Mouse (Mus musculus) lung, postnatal 10 days (tissue): ENCODE measurements around the gene Fam19a5.

Experiments
- DNase-seq: peaks from one replicate; pipeline ENCODE4 v3.0.0; 2021

Fam19a5 gene

DNA sequence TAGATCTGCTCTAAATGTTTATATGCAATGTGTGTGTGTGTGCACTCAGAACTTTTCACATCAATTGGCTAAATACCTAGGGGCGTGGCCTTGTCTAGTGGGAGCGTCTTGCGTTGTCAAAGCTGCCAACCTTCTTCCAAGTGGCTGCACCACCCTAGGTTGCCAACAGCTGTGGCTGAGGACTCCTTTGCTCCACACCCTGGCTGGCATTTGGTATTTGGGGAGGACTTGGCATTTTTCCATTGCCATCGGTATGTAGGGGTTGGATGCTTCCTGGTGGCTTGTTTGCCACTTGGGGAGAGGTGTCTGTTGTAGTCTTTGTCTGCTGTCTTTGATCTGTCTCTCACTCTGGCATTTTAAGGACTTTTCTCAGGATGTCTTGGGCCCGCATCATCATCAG is 124.0 kb downstream of the Fam19a5 start:
- DNase-seq, result no peak

- no peak for DNase-seq
These were observed 127.8 kb downstream of the Fam19a5 start for GRCm38 (mm10) chr15:87671929-87672328.

GRCm38 (mm10) chr15:87678711-87679110 is 134.6 kb downstream of the Fam19a5 start:
- no peak for DNase-seq

GRCm38 (mm10) chr15:87682410-87682809 is 138.3 kb downstream of the Fam19a5 start:
- DNase-seq, result no peak

- DNase-seq, result no peak
These were observed 142.4 kb downstream of the Fam19a5 start for GRCm38 (mm10) chr15:87686415-87687040.

DNA sequence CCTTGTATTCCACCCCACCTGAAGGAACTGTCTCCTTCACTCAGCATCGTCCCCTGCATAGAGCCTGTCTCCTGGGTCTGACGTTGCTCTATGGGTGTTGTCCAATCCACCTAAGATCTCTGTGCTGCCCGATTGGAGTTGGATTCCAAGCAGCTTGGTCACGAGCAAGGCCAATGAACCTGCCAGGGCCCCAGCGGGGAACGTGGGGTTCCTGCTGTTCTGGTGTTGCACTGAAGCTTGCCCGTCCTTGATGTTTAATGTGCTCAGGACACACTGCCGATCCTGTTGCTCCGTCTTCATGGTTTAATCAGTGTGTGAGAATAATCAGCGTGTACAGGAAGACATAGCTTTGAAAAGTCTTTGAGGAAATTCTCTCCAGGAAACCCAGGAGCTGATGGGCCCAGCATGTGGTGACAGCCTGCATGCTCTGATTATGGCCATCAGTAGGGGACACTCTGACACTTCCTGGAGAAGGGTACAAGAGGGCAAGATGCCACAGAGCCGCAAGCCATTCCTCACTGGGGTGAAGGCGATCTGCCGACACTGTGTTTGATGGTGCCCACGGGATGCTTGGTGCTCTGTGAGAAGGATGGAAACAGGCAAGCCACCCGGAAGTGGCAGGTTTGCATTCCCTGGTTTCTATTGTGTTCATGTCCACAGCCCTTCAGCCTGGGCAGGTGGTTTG is 147.3 kb downstream of the Fam19a5 start:
- DNase-seq, result no peak

- DNase-seq, result no peak
These were observed 147.9 kb downstream of the Fam19a5 start for GRCm38 (mm10) chr15:87691958-87692357.

GRCm38 (mm10) chr15:87692394-87692793 is 148.3 kb downstream of the Fam19a5 start:
- no peak for DNase-seq

DNA sequence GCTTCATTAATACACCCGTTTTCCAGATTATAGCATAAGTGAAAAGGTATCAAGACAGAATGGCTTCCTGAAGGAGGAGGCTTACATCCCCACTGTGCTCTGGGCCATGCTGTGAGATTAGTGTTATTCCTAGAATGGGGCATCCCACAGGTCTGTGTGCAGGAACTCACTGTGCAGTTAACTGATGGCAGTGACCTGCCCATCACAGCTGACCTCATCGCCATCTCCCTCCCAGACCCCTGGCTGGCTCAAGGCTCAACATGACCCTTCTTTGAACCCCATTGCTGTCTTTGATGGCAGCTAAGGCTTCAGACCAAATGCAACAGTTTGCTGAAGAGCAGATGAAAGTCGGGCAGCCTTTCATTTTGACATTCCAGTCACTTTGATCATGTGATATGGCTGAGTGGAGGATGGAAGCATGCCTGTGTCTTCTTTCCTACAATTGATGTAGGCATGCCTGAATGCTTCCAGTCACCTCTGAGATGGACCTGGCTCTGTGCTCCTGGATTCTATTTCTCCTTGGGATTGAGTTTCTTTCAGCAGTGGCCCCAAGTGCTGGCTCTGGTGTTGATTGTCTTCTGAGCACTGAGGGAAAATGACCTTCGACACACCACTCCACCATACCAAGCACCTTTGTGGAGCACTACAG is 148.9 kb downstream of the Fam19a5 start:
- no peak for DNase-seq

GRCm38 (mm10) chr15:87697433-87697996 is 153.4 kb downstream of the Fam19a5 start:
- DNase-seq, result no peak

DNA sequence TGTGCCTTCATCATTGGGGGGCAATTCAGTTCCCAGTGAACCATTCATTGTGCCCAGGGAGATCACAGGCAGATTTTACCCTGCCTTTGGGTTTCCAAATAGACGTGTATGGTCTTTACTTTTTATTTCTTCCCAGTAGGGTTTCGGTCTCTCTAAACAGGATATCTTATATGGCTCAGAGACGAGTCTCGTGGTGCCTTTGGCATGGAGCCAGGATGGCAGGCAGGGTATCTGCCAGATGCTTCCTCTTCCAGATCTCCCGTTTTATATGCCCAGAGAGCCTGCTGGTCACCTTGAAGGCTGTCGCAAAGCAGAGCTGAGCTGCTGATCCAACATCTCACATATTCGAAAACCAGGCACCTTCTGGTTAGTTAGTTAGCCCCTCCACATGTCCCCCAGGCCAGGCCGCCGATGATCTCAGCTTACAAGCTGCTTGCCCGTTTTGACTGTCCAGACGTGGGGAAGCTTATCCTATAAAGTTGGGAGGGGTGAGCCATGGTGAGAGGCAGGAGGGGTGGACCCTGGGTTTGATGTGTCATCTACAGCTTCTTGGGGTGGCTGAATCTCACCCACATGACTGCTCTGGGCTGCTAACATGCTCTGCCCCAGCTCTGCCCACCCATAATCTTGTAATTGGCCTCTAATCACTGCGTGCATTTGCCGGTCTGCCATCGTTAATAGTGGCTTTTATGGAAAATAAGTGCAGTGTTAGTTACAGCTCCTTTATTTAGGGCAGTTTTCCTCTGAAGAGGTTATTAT is 154.6 kb downstream of the Fam19a5 start:
- DNase-seq, result peak; percentile 5

DNA sequence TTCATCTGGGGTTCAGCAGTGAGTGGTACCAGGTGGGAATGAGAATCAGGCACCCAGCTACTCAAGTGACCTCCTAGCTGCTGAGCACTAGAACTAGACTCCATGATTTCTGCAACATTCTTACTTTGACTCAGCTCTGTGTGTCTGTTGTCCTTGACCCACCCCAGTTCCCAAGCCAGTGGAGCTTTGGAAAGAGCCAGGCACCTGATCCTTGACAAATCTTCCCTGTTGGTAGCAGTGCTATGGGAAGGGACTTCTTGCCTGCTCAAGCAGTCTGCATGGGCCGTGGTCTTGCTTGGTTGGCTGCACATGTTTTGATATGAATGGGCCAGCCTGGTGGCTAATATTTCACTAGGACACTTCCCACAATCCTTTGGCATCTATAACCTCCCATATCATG is 158.7 kb downstream of the Fam19a5 start:
- DNase-seq, result no peak

DNA sequence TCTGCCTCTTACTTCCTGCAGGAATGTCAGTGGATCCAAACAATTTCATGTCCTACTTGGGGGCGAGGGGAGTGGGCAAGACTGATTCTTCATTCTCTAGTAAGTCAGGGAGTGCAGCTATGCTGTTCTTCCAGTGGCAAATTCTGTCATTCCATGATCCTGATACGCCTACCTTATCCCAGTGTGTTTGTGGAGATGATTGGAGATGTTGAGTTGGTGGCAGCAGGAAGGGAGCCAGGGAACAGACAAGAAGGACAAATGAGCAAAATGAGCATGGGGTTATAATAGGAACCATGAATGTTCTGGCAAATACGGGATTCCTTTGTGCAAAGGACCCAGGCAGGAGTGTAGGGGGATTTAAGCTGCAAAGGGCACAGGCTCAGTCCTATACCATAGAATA is 159.2 kb downstream of the Fam19a5 start:
- DNase-seq, result no peak

- no peak for DNase-seq
These were observed 167.7 kb downstream of the Fam19a5 start for GRCm38 (mm10) chr15:87711790-87712189.

GRCm38 (mm10) chr15:87712221-87712620 is 168.1 kb downstream of the Fam19a5 start:
- DNase-seq, result no peak

DNA sequence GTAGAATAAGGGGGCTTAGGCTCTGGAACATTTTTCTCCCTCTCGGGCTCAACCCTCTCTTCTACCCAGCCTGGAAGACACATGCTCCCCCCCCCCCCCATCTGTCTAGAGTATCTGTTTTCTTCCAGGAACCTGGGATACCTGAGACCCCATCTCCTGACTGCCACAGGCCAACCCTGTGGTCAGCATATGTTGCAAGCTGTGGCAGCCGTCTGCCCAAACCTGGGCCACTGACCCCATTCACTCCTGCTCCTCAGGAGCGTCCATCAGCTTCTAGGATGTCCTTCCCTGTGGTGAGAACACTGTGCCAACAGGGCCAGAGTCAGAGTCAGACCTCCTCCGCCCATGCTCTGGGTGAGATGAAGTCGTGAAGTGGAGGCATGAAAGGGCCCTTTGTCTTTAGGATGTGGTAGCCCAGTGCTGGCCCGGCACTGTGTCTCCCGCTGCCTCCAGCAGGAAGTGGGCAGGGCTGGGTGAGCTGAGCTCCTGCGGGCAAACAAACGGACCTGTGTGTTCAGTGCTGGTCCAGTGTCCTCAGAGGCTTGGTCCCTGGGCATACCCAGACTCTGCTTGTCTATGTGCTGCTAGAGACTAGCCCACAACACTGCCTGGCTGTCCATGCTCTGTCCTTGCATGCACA is 171.1 kb downstream of the Fam19a5 start:
- no peak for DNase-seq

DNA sequence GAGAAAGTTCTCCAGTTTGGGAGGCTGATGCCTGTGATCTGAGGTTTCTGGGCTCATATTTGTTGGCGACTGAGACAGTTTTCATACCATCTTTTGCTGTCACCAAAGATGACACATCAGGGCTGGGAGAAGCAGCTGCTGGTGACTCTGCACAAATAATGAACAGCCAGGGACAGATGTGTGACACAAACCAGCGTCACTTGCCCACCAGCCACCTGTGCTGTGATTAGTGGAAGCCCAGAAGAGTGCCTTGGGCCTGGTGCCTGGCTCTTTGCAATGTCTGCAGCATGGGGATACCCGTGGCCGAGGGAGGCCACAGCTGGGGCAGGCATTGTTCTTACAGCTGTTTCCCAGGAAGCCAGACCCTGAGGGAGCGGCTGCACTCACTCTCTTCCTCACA is 173.0 kb downstream of the Fam19a5 start:
- no peak for DNase-seq

- DNase-seq, result no peak
These were observed 179.4 kb downstream of the Fam19a5 start for GRCm38 (mm10) chr15:87723455-87723986.

DNA sequence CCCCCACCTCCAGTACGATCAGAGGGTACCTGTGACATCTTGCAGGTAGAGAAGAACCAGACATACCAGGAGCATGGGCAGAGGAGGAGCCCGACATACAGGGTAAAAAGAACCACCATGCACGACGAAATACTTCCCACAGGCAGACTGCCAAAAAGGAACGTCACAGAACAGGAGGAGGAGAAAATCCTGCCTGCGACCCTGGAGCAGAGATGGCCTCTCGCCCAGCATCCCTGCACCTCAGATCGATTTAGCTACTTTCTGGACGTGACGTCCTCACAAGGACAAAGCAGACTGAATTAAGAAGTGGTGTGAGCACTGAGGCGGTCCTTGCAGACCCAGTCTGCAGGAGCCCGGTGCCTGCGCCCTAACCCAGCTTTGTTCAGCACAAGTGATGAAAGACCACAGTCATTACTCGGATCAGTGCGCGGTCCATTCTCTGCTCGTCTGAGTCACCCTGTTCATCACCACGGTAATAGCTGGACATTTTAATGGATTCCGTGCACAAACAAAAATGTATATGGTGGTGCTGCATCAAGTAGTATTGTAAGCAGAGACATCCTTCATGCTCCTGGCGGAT is 182.6 kb downstream of the Fam19a5 start:
- peak; percentile 4 for DNase-seq

DNA sequence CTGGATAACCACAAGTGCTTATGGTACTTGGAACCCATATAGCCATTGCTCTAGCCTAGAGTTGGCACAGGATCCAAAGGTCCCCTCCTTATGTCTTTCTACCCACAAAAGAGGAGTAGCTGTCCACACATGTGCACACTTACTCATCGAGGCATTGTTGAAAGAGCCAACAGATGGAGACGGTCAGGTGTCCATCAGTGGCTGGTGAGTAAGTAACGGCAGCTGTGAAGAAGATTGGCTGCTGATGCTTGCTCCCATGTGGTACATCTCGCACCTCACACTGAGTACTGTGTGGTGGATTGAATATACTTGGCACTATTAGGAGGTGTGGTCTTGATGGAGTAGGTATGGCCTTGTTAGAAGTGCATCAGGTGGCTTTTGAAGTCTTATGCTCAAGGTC is 192.2 kb downstream of the Fam19a5 start:
- no peak for DNase-seq

- DNase-seq, result no peak
These were observed 211.4 kb downstream of the Fam19a5 start for GRCm38 (mm10) chr15:87755482-87755881.

DNA sequence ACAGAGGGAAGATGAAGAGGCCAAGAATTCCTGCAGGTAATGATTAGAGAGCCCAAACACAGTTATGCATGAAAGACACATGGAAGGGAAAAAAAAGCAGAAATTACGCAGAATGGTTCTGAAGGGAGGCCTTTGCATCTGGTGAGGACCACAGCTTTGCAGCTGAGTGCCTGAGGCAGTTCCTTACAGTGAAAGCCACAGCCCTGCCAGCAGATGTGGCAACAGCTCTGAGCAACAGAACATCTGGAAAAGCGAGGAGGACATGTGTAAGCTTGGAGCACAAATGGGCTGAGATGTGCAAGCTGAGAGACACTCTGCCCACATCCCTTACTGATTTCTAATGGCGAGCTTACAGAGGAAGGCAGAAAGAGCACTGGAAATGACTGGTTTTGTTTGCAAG is 221.8 kb downstream of the Fam19a5 start:
- no peak for DNase-seq
